ENCODE assay signal across 9 mouse cellular contexts in genomic region chr3:131919476-131919875, GRCm38 (mm10).
A peak's percentile ranks its signal among the peaks of the same experiment; 100 is the strongest.
DNase-seq lines count a peak whose midpoint lies in the region; ATAC-seq and TF ChIP-seq lines count a peak whose summit lies in the region.
"Had no signal": no experiment of that assay in that cellular context is flagged by ENCODE, and none has a peak within 500 bp of the region (broad histone marks: within the 10 kb centered on the region; RNA-seq: fewer than 3 reads in every experiment).

No protein-coding gene starts in this region.

- 0 out of 2 replicates have a peak, but pooled peaks cover 5% of the 10 kb centered on the region for H3K9me3 ChIP-seq in embryonic facial prominence, embryonic 13.5 days
- H3K9me3 ChIP-seq in embryonic facial prominence, embryonic 10.5 days, result no peaks in the 10 kb centered on the region
- no peaks in the 10 kb centered on the region for H3K9me3 ChIP-seq in limb, embryonic 10.5 days (replicated peaks)
- H3K9me3 ChIP-seq: midbrain, embryonic 12.5 days had no signal

- no peaks in the 10 kb centered on the region for H3K27me3 ChIP-seq in embryonic facial prominence, embryonic 13.5 days
- no peaks in the 10 kb centered on the region for H3K27me3 ChIP-seq in embryonic facial prominence, embryonic 10.5 days (replicated peaks; ENCODE audit: low read depth, poor library complexity, severe bottlenecking)
- H3K27me3 ChIP-seq in limb, embryonic 10.5 days (ENCODE audit: low read depth, poor library complexity, severe bottlenecking), result no peaks in the 10 kb centered on the region
- H3K27me3 ChIP-seq: midbrain, embryonic 12.5 days had no signal

- TF ChIP-seq CTCF in gastrocnemius, adult 2 months (IDR thresholded peaks at IDR 0.05), result no peak

- no peak for ATAC-seq in embryonic facial prominence, embryonic 13.5 days (ENCODE audit: insufficient number of reproducible peaks, insufficient read depth, low FRiP score, low TSS enrichment, low read depth)
- ATAC-seq in megakaryocyte, adult 5-6 weeks (ENCODE audit: poor library complexity, severe bottlenecking), result no peak
- no peak for ATAC-seq in erythroid progenitor cell, adult 5-6 weeks (replicated peaks; ENCODE audit: low FRiP score, poor library complexity, severe bottlenecking)

- H3K4me2 ChIP-seq in embryonic facial prominence, embryonic 13.5 days, result no peak overlapping the region
- H3K4me2 ChIP-seq: midbrain, embryonic 12.5 days had no signal

- H3K4me1 ChIP-seq in embryonic facial prominence, embryonic 13.5 days, result 0 out of 2 replicates have a peak, but pooled peaks cover 4% of the 10 kb centered on the region
- no peaks in the 10 kb centered on the region for H3K4me1 ChIP-seq in embryonic facial prominence, embryonic 10.5 days
- H3K4me1 ChIP-seq in limb, embryonic 10.5 days, result peaks cover 14% of the 10 kb centered on the region
- H3K4me1 ChIP-seq: midbrain, embryonic 12.5 days had no signal

- 66% methylated on average over 12 of the region's 12 CpGs for WGBS in embryonic facial prominence, embryonic 13.5 days
- WGBS in embryonic facial prominence, embryonic 10.5 days, result 81% methylated on average over 12 of the region's 12 CpGs
- 58% methylated on average over 12 of the region's 12 CpGs for WGBS in limb, embryonic 10.5 days

- H3K36me3 ChIP-seq in embryonic facial prominence, embryonic 13.5 days, result no peaks in the 10 kb centered on the region
- H3K36me3 ChIP-seq in embryonic facial prominence, embryonic 10.5 days (replicated peaks), result no peaks in the 10 kb centered on the region
- no peaks in the 10 kb centered on the region for H3K36me3 ChIP-seq in limb, embryonic 10.5 days
- H3K36me3 ChIP-seq: midbrain, embryonic 12.5 days had no signal

- intact Hi-C loops in gastrocnemius, adult 2 months (cut with DNase I), result no loop called here

- H3K9ac ChIP-seq in embryonic facial prominence, embryonic 13.5 days, result 0 out of 2 replicates have a peak overlapping the region, but pooled peaks have one; percentile 7
- H3K9ac ChIP-seq: midbrain, embryonic 12.5 days had no signal

- H3K27ac ChIP-seq in embryonic facial prominence, embryonic 13.5 days, result 0 out of 2 replicates have a peak overlapping the region, but pooled peaks have one; percentile 11
- H3K27ac ChIP-seq in embryonic facial prominence, embryonic 10.5 days (replicated peaks), result no peak overlapping the region
- peak overlapping the region; percentile 49 for H3K27ac ChIP-seq in gastrocnemius, adult 2 months
- peak overlapping the region; percentile 69 for H3K27ac ChIP-seq in limb, embryonic 10.5 days
- H3K27ac ChIP-seq: midbrain, embryonic 12.5 days had no signal

- no peak overlapping the region for H3K4me3 ChIP-seq in embryonic facial prominence, embryonic 13.5 days
- no peak overlapping the region for H3K4me3 ChIP-seq in embryonic facial prominence, embryonic 10.5 days
- H3K4me3 ChIP-seq in gastrocnemius, adult 2 months, result peak overlapping the region; percentile 52
- H3K4me3 ChIP-seq in limb, embryonic 10.5 days, result no peak overlapping the region
- H3K4me3 ChIP-seq: midbrain, embryonic 12.5 days had no signal

- no peak for DNase-seq in embryonic facial prominence, embryonic 10.5 days (ENCODE audit: low spot score)
- DNase-seq in brain, embryonic 18.5 days (ENCODE audit: low read depth, low spot score), result peak; percentile 22
- peak; percentile 84 for DNase-seq in gastrocnemius, adult 2 months
- DNase-seq in limb, embryonic 10.5 days (ENCODE audit: low spot score), result peak; percentile 35
- no peak for DNase-seq in thymus, postnatal 14 days

Comparison
In these comparisons a context has a peak if more than half of its experiments do, and no peak if none do; other contexts are left out.
1. DNase-seq: peak in brain, embryonic 18.5 days (single experiment), gastrocnemius, adult 2 months (single experiment) and limb, embryonic 10.5 days (single experiment); none in embryonic facial prominence, embryonic 10.5 days (single experiment) and thymus, postnatal 14 days (single experiment).